Mouse (Mus musculus) ZHBTc4 (cell line): ENCODE data around the gene Bach2.

Source experiments
- DNase-seq: peaks from one replicate; pipeline ENCODE4 v3.0.0-alpha.2; 2011; ENCODE audit warnings: low read depth, low spot score

Gene Bach2

DNA sequence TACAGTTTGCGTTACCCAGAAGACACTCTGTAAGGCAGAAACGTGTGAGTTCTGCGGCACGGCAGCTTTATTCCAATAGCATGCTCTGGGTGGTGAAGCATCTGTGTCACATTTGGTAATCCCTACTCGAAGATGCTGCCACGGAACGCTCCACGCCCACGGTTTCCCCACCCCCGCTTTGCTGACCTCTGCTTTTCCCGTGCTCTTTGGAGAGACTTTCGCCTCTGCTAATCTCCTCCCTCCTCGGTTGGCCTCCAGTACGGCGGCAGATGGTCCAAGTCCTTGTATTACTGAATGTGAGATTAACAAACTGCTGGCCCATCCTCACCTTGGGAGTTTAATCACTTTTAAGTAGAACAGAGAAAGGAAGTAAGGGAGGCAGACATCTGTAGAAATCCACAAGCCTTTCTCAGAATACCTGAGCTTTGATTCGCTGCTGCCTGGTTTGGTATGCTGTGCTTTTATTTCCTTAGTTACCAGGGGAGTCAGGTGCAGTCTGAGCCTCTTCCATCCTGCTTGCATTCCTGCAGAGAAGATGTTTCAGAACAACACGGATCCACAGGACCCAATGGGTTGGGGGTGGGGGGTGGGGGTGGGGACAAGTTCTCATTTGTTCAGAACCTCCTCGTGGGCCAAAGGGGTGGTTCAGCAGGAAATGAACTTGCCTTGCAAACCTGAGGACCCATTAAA lies 242.9 kb downstream of the Bach2 start:
- peak; percentile 62 for DNase-seq

DNA sequence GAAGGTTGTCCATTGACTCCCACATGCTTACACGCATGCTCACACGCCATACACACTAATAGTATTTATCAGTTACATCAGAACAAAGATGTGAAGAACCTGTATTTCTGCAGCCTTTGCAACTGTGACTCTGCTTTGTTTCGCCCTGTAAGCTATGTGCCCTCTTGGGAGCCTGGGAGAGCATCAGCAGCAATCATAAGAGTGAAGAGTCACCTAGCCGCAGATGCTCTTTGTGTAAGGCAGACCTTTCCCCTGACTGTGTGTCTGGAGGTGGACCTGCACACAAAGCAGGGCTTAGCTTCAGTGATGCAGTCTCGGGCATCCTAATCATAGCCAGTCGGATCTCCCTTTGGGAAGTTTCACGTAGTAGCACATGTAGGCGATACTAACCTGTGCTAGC lies 243.5 kb downstream of the Bach2 start:
- no peak for DNase-seq

DNA sequence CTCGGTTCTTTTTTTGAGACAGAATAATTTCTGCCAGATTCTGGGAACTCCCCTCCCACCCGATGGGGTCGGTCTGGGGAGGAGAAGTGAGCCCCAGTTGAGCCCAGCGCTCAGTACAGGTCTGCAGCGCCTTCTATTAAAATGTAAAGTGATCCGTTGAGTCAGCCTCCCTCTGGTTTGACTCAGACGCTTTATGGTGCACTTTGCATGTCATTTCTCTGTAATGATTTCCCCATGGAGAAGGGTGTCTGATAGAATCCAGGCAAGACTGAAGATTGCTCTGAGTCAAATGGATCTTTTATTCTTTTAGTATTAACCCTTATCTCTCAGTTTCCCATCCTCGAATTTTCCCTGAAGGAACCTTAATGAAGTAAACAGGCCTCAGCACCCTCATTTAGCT lies 244.3 kb downstream of the Bach2 start:
- DNase-seq: no peak

DNA sequence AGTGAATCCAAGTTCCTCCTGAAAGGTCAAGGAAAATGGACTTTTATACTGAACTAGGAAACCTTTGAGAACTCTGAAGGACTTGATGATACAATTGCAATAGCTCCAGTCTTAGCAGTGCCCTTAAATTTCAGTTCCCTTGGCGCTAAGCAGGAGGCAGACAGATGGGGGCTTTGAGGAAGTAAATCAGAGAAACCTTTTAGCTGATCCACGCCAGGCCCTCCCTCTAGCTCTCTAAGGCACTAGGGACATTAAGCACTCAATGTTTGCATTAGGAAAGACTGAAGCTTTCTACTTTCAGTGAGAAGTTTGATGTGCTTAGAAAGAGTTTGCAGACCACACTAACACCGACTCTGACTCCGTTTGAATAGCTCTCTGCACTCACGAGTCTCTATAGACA lies 247.2 kb downstream of the Bach2 start:
- no peak for DNase-seq

DNA sequence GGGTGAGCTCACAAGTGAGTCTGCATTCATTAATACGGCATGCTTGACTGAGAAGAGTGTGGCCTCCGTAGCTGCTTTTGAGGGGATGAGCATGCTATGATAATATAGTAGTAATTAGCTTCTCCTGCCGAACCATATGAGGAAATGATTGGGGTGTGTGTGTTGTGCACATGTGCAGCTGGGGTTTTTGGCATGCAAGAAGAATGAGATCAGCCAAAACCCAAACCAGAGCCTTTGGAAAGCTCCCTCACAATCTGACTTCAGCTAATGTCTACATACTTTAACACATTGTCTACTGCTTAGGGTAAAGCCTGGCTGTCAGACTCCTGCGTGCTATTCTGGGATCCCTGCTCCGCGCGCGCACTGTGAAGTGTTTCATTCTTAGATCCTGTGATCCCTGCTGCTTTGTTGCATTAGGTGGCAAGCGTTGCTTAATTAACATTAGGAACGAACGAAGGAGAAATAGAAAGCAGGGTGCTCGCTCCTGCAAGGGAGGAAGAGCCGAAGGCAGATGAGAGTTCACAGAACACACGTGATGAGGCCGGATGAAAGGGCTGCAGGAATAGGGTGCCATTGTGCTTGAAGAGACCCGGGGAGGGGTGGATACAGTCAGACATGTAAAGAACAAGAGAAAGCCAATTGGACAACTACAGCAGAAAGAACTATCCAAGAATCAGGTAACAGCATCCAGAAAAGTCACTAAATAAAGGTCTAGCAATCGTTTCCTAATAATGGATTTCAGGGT lies 248.2 kb downstream of the Bach2 start:
- DNase-seq: no peak

DNA sequence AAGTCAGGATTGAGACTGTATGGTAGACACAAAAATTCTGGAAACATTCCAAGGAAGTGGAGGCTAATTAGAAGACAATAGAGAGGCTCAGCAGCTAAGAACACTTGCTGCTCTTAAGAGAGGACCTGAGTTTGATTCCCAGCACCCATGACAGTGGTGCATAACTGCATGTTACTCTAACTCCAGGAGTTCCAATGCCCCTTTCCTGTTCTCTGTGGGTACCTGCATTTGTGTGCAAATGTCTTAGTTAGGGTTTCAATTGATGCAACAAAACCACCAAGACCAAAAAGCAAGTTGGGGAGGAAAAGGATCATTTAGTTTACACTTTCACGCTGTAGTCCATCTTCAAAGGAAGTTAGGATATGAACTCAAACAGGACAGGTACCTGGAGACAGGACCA lies 250.6 kb downstream of the Bach2 start:
- DNase-seq: peak; percentile 58

DNA sequence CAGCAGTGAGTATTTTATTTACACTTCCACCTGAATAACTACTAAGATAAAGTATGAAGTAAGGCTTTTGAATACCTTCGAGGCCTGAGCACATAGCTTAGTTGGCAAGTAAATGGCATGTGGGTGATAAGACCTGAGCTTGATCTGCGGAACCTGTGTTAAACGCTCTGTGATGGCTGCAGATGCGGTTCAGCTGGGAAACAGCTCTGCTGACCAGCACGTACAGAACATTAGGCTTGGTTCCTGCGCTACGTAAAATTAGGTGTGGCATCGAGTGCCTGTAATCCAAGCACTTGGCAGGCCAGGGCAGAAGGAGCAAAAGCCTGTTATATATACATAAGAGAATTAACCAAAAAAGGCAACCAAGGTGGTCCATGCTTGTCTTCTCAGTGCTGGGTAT lies 252.6 kb downstream of the Bach2 start:
- DNase-seq: no peak

DNA sequence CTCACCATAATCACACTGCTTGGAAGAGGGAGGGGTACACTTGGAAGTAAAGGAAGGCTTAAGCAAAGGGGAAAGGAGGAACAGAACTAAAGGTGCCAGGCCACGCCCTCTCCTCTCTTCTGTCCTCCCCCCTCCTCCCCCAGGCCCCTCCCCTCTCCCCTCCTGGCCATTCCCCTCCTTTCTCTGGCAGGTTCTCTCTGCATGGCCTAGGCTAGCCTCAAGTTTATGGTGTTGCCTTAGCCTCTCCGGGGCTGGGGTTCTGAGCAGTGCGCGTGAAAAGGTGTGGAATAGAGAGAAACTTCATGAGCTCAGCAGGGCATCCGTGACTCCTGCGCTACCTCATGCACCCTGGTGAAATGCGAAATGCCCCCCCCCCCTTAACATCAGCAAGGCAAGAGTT lies 254.2 kb downstream of the Bach2 start:
- DNase-seq: peak; percentile 58

DNA sequence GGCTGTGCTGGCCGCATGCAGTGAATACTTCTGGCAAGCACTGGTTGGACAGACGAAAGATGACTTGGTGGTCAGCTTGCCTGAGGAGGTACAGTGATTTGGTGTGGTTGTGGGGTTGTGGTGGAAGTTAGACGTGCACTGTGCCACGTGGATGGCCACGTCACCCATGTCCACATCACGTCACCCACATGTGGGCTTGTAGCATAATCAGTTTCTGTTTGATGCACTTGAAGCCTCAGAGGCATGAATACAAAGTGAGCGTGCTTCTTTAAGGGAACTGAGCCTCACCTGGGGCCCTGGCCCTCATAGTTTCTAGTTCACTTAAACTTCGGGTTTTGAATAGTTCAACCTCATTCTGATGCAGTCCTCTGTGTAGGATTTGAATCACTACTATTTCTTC lies 263.2 kb downstream of the Bach2 start:
- DNase-seq: no peak

DNA sequence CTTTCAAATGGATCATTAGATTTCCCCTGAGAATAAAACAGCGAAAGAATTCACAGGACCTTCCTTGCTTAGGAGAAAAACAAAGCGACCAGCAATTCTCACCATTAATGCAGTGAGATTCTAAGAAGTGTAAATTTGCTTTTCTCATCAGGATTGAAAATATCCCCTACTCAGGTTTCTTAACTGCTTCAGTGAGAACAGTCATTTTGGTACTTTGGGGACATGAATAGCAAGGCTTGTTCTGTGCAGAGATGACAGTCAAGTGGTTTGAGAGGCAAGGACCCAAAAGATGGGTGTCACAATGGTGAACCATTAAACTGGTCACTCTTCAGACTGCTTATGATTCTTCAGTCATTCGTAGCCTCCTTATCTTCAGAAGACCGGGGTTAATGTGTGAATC lies 263.6 kb downstream of the Bach2 start:
- DNase-seq: no peak

DNA sequence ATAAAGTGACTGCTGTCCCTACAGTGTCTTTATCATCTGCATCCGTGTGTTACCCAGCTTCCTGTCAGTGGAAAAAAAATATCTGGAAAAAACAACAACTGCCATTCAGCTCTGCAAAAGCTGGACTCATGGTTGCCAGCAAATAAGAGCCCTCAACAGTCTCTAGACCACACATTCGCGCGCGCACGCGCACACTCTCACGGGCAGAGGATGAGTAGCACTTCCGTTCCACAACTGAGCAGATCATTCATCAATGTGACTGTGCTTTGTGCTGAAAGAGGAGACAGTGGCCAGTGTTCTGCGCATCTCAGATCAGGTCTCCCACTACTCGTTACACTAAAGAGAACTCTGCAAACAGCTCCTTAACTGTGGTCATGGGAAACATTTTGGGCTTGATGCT lies 265.6 kb downstream of the Bach2 start:
- no peak for DNase-seq

DNA sequence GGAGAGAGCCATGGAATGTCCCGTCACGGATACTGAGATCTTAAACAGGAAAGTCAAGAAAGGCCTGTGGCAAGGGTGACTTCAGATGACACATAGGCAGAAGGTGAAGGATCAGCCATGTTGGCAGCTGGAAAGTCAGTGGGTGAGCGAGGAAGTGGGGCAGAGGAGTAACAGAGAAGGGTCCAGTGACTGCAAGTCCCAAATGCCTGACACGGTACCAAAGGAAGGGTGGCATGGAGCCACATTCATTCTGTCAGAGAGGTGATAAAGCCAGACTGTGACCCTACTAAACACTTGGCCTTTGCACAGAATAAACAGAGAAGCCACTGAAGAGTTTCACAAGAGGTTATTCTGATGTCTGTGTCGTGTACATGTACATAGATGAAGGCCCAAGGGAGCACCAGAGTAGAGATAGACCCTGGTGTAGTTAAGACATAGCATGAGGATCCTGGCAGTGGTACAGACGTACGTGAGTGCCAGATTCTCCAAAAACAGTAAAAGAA lies 267.8 kb downstream of the Bach2 start:
- DNase-seq: no peak

DNA sequence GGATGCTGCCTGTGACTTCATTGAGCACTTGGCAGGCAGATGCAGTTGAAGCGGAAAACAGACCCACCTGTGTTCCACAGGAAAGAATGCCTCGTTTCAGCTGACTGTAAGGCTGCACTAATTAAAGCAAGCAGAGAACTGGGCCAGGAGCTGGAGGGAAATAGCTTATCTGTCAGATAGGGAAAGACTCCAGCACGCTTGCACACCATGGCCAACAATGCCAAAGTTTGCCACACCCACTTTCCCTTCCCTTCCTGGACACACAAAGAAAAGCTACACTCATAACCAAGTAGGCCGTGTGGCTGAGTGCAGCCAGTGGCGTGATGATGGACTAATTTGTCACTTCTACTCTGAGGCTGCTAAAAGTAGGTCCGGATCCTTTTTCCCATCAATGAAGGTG lies 268.4 kb downstream of the Bach2 start:
- no peak for DNase-seq

DNA sequence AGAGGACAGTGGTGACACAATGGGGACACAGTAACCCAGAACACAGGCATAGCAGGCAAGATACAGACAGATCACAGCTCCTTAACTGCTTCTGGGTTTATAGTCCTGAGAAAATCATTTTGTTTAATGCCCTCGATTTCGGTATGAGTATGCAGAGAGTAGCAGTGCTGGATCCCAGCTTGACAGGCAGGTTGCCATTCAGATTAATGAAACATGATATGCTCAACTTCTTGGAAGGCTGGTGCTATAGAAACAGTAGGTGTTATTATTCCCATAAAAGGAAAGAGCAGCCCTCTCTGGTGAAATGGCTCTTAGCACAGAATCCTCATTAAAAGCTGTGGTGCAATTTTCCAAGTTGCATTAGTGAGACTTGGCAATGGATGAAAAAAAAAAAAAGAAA lies 270.0 kb downstream of the Bach2 start:
- DNase-seq: no peak

DNA sequence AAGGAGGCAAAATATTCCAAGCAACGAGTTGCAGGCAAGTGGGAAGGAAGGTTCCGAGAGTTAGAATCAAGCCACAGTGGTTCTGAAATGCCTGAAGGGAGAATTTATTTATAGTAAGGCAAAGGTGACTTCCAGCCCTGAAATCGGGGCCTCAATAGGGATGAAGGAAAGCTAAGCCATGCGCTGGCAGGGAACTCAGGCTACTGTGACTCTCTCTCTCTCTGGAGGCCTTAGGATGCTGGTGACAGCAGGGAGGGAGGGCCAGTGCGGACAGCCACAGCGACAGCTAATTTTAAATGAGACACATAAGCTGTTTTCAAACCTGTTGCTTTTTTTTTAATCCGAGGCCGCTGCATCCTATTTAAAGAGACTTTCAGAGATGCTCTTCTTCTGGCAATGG lies 270.4 kb downstream of the Bach2 start:
- no peak for DNase-seq

DNA sequence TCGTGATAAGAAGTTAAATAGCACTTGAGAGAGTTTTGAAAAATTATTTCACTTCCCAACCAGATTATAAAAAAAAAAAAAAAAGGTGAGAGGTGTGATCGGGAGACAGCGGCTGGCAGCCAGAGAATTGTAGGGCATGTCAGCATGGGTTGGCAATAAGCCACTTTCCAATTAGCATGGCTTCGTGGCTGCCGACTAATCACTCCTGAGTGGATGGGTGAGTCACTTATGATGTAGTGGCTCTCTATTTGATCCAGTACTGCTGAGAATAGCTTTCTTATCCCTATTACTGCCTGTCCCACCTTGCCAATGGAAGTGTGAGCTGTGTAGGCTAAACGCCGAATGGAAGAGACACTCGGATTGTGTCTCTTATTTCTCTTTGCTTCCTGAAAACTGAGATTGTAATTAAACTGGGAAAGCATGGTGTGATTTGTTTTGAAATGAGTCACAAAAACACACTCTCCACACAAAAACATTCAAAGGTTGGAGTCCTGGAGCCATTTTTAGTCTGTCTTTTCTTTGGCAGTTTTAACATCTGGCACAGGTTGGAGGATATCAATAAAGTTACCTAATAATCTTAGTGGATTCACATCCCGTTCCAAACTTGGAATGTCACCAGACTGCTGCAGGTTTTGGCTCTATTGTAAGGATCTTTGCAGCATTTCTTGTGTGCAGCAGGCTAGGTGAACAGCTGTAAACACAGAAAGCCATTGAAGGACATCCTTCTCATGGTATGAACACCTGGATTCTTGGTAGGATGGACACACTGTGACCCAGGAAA lies 271.4 kb downstream of the Bach2 start:
- no peak for DNase-seq

DNA sequence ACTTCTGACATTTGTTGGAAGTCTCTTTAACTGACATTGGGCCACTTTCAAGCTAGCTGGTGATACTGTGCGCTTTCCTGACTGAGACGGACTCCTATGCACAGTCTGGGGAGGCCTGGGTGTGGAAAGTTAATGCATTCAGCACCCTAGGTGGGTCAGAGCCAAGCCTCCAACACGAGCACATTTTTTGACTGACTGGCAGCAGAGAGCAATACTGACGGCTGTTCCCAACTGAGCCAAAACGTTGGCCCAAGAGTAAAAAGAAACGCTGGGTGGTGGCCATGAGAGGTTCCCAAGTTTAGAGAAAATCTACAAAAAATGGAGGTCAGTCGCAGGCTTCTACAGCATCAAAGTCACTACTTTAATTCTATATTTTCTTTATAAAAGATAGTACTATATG lies 272.3 kb downstream of the Bach2 start:
- no peak for DNase-seq

DNA sequence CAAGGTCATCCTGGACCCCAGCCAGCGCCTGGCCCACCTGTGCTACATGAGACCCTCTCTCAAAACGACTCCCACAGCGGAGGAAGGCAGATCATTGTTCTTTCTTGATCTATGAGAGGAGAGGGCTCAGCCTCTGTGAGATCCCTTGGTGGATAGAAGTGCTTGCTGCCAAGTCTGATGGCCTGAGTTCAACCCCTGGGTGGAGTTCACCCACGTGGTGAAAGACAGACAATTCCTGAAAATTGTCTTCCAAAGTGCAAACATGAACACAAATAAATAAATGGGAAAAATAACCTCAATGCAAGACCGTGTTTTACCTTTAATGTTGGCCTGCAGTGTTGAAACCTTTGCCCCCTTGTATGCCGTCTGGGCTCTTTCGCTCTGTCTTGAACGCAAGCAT lies 277.5 kb downstream of the Bach2 start:
- no peak for DNase-seq

DNA sequence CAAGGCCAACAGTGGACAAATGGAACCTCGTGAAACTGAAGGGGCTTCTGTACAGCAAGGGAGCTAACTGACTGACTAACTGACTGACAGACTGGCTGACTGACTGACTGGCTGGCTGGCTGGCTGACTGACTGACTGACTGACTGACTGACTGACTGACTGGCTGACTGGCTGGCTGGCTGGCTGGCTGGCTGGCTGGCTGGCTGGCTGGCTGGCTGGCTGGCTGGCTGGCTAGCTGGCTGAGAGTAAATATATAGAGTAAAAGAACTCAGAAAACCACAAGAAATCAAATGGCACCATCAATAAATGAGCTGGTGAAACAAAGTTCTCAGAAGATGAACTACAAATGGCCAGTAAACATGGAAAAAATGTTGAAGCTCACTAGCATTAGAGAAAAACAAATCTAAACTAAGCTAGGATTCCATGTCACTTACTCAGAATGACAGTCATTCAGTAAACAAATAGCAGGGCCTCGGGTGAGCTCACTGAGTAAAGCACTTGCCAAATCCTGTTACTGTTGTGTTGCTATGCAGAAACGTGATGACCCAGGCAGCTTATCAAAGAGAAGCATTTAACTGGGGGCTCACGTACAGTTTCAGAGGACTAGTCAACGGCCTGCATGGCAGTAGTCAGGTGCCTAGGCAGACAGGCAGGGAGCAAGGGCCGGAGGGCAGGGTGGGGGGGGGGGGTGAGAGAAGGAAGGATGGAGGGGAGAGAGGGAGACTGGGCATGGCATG lies 280.4 kb downstream of the Bach2 start:
- no peak for DNase-seq

DNA sequence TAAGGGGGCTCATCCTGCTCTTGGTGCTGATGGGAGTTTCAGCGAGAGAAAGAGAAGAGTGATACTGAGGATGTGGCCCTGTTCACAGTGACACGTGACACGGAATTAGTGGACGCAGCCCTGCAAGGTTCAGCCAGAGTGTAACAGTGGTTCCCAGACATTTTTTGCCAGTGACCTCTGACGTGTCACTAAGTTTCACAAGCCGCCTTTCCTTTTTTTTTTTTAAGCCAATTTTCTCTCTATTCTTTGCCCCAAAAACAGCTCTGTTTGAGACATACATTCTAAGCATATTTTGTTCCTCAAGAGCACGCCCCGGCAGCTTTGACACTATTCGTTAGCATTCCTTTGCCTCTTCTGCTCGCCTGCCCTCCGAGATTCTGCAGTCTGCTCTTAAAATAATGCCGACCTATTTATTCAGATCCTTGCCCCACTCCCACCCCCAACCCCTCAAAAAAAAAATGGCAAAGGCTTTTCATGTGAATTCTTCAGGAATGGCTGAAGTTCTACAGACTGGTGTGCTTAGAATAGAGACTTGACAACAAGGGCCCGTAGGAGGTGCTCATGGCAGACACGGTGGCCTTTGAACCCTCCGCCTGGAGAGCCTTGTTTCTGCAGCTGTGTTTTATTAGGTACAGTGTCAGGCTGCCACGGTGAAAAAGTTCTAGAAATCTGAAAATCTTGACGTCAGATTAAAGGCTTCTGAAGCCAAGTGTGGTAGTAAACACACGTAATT lies 282.2 kb downstream of the Bach2 start:
- no peak for DNase-seq

DNA sequence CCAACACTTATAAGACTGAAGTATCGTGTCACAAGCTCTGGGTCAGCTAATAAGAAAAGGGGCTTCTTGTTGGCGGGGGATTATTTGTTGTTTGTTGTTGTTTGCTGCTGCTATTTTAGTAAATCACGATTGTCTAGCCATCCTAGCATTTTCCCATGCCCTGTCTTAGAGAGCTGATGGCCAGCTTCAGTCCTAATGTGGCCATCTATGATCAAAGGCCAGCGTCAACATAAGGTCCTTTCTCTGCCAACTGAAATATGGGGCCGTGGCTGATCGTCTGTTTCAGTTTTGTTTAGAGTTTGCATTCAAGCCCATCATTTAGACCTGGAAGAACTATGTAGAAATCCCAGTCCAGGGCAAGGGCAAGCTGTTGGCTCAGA lies 282.7 kb downstream of the Bach2 start:
- DNase-seq: no peak
